Mouse (Mus musculus) cerebellum, adult (tissue): ENCODE data around the gene Sparcl1.

Experiments used
- ATAC-seq: cut with Nextera tagmentation; 2 replicates; pipeline ENCODE4 v1.9.2; 2017; ENCODE audit warnings: mild to moderate bottlenecking, moderate library complexity, mixed read lengths; ENCODE audit not compliant: insufficient number of reproducible peaks, low FRiP score, low TSS enrichment

Sparcl1 gene

DNA sequence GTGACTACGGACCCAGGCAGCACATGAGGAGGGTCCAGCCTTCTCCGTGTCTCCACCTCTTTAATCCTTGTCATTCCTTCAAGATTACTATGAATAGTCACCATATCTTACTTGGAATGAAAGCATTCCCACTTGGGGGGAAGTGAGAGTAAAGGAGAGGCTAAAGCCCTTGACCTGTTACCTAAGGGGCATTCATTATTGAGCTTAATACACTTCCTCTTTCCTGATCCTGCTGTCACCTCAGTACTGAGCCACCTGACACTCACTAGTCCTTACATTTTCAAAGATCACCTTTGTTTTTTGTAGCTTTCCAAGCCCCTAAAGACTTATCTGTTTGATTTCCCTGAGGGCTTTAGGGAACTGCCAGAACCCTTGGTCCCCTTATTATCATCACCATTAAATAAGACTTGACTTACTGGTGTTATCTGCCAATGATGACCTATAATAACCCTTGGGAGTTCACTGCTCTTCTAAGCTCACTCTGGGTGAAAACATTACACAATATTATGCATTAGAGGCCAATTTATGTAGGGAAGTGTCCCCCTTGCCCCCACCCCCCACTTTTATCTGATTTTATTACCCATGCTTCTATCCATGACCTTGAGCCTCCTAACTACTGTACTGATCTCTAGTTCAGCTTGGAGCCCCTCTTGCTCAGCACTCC lies 81.0 kb downstream of the Sparcl1 start:
- no peak for ATAC-seq
